Mouse (Mus musculus) limb, embryonic 13.5 days (tissue): ENCODE data around the gene Stat5b. TPM values are rescaled to one million over a fixed set of nuclear protein-coding genes. Genes with fewer than 3 reads are reported as not detected.

ENCODE experiments used
- ATAC-seq: fragments of 200-750 bp; cut with Nextera tagmentation; 2 replicates; pipeline ENCODE4 v1.8.0; 2017; ENCODE audit warnings: low read depth, moderate number of reproducible peaks, moderate TSS enrichment; ENCODE audit not compliant: low FRiP score
- H3K27ac ChIP-seq: fragments of 300-500 bp; sonication (generic); 2 replicates; pipeline ENCODE4 v1.5.1; 2015; ENCODE audit warnings: inconsistent platforms, mild to moderate bottlenecking, moderate library complexity
- H3K27me3 ChIP-seq: fragments of 300-500 bp; sonication (generic); 2 replicates; pipeline ENCODE4 v1.6.1; 2015; ENCODE audit warnings: mild to moderate bottlenecking, inconsistent platforms
- H3K36me3 ChIP-seq: fragments of 300-500 bp; sonication (generic); 2 replicates; pipeline ENCODE4 v1.6.1; 2015; ENCODE audit warnings: inconsistent platforms, mild to moderate bottlenecking, moderate library complexity
- H3K4me1 ChIP-seq: fragments of 300-500 bp; sonication (generic); 2 replicates; pipeline ENCODE4 v1.6.1; 2015; ENCODE audit warnings: inconsistent platforms
- H3K4me2 ChIP-seq: fragments of 300-500 bp; sonication (generic); replicated peaks from 2 replicates; pipeline ENCODE4 v1.6.1; 2015; ENCODE audit warnings: inconsistent platforms, mild to moderate bottlenecking, moderate library complexity
- H3K4me3 ChIP-seq: fragments of 300-500 bp; sonication (generic); 2 replicates; pipeline ENCODE4 v1.5.1; 2015; ENCODE audit warnings: moderate library complexity, mild to moderate bottlenecking, inconsistent platforms
- H3K9ac ChIP-seq: fragments of 300-500 bp; sonication (generic); 2 replicates; pipeline ENCODE4 v1.6.1; 2015; ENCODE audit warnings: mild to moderate bottlenecking, inconsistent platforms
- H3K9me3 ChIP-seq: fragments of 300-500 bp; sonication (generic); 2 replicates; pipeline ENCODE4 v1.6.1; 2016; ENCODE audit warnings: inconsistent platforms
- WGBS: fragments of 180-500 bp; shearing (Covaris S2); methylation state at CpG from one replicate; pipeline ENCODE4 v1.1.7; 2015; 5-methylcytosine and 5-hydroxymethylcytosine counted together
- polyA plus RNA-seq: library from polyadenylated mRNA; unstranded; fragments of >200 nt; fragmentation: Nextera tagmentation; extraction: Ambion mirVana; gene quantifications from 2 replicates; pipeline ENCODE4 v1.2.1, GENCODE M21; 2015

The Stat5b gene
- polyA plus RNA-seq, 1 experiment from 2014 or later, result 19.8 TPM

- Histone ChIP-seq H3K4me1 (peaks cover 3% of the 10 kb centered on the region), H3K27me3 (peaks cover 73% of the 10 kb centered on the region), H3K4me3 (no peak overlapping the region), H3K27ac (no peak overlapping the region), H3K9me3 (no peaks in the 10 kb centered on the region), H3K4me2 (no peak overlapping the region), H3K36me3 (no peaks in the 10 kb centered on the region), H3K9ac (no peak overlapping the region)
- 89% methylated on average over 12 of the region's 12 CpGs for WGBS
- ATAC-seq, result no peak
These were observed 96.4 kb downstream of the Stat5b start for GRCm38 (mm10) chr11:100754021-100754692.

DNA sequence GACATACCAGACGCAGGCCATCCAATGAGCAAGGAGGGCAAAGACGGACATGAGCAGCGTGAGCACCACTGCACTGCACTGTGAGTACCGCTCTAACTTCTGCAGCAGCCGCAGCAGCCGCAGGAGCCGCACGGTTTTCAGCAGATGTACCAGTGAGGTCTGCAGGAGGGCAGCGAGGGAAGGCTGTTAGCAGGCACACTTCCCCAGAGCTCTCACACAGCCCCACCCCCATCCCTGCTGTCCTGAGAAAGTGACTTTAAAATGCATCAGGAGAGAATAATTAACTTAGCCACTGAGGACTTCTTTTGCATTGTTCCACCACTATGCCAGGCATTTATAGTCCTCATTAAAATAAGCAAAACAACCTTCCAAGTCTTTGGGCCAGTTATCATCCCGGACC, 98.2 kb downstream of the Stat5b start:
- Histone ChIP-seq H3K9ac (peak overlapping the region; percentile 25; the same call in 1 of the 2 replicates), H3K4me3 (no peak overlapping the region), H3K27ac (no peak overlapping the region), H3K9me3 (no peaks in the 10 kb centered on the region), H3K4me2 (no peak overlapping the region), H3K4me1 (no peaks in the 10 kb centered on the region), H3K36me3 (no peaks in the 10 kb centered on the region), H3K27me3 (peaks cover 72% of the 10 kb centered on the region)
- no peak for ATAC-seq
- WGBS, result 34% methylated on average over 10 of the region's 10 CpGs

DNA sequence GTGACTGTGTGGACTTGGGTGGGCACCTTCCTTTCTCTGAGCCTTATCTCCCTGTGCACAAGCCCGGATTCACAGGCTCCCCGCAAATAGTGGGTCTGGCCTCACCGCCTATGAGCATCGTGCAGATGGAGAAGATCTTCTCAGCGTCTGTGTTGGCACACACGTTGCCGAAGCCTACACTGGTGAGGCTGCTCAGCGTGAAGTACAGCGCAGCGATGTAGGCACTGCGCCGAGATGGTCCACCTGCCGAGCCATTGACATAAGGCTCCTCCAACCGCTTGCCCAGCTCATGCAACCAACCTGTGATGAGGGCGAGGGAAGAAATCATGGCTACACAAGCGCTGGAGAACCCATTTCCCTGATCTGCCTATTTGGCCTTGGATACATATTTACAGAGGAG, 100.4 kb downstream of the Stat5b start:
- no peak overlapping the region for H3K27ac ChIP-seq
- H3K36me3 ChIP-seq, result no peaks in the 10 kb centered on the region
- no peak overlapping the region for H3K4me2 ChIP-seq
- no peak overlapping the region for H3K4me3 ChIP-seq
- H3K9ac ChIP-seq, result no peak overlapping the region
- peaks cover 71% of the 10 kb centered on the region for H3K27me3 ChIP-seq
- no peaks in the 10 kb centered on the region for H3K4me1 ChIP-seq
- WGBS, result 88% methylated on average over 16 of the region's 16 CpGs
- no peak for ATAC-seq
- H3K9me3 ChIP-seq, result no peaks in the 10 kb centered on the region

GRCm38 (mm10) chr11:100749469-100749868, 101.1 kb downstream of the Stat5b start:
- no peaks in the 10 kb centered on the region for H3K9me3 ChIP-seq
- no peaks in the 10 kb centered on the region for H3K36me3 ChIP-seq
- WGBS, result 42% methylated on average over 25 of the region's 25 CpGs
- no peak overlapping the region for H3K27ac ChIP-seq
- no peak overlapping the region for H3K4me3 ChIP-seq
- ATAC-seq, result no peak
- H3K27me3 ChIP-seq, result peaks cover 65% of the 10 kb centered on the region
- no peak overlapping the region for H3K9ac ChIP-seq
- no peaks in the 10 kb centered on the region for H3K4me1 ChIP-seq
- H3K4me2 ChIP-seq, result no peak overlapping the region

DNA sequence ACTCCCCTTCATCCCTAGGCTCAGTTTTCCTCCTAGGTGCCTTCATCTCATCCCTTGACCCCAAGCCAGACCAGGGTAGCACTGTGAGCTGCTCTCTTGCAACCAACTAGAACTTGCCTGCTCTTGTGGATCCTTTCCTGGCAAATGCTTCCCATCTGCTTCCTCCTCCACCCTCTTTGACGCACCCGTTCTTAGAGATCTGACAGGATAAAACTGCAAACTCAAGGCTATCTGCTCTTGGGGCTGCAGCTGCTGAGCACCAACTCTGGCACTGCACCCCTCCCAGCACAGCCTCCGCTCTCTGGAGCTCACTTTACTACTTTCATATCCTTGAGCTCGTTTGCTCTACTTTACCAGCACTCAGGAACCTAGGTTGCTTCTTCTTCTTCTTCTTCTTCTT, 101.9 kb downstream of the Stat5b start:
- WGBS, result 68% methylated on average over 4 of the region's 4 CpGs

DNA sequence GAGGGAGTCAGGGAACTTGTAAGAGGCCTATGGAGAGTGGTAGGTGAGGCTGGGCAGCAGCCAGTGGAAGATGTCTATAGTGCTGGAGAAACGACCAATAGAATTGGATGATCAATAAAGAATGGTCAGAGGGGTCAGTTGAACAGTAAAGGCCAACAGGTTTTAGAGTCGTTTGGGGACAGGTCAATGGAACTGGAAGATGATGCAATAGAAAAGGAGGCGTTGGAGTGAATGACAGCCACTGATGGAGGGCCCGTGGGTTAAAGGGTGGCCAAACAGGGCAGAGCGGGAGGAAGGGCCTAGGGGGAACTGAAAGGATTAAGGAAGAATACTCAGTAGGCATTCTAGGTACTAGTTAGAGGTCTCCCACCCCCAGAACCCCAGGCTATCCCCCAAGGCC, 103.4 kb downstream of the Stat5b start:
- ATAC-seq, result no peak
- whole genome bisulfite sequencing, result 69% methylated on average over 5 of the region's 5 CpGs
- Histone ChIP-seq H3K4me1 (no peaks in the 10 kb centered on the region), H3K9ac (no peak overlapping the region), H3K36me3 (no peaks in the 10 kb centered on the region), H3K27ac (no peak overlapping the region), H3K4me2 (no peak overlapping the region), H3K27me3 (peaks cover 49% of the 10 kb centered on the region), H3K9me3 (no peaks in the 10 kb centered on the region), H3K4me3 (no peak overlapping the region)

More for the DNA sequence above, 101.9 kb downstream of the Stat5b start:
- H3K36me3 ChIP-seq, result no peaks in the 10 kb centered on the region
- no peaks in the 10 kb centered on the region for H3K4me1 ChIP-seq
- no peak overlapping the region for H3K27ac ChIP-seq
- H3K4me3 ChIP-seq, result no peak overlapping the region
- ATAC-seq, result no peak
- peaks cover 60% of the 10 kb centered on the region for H3K27me3 ChIP-seq
- no peak overlapping the region for H3K9ac ChIP-seq
- no peak overlapping the region for H3K4me2 ChIP-seq
- no peaks in the 10 kb centered on the region for H3K9me3 ChIP-seq

GRCm38 (mm10) chr11:100746546-100746945, 104.0 kb downstream of the Stat5b start:
- H3K4me2 ChIP-seq, result no peak overlapping the region
- no peak overlapping the region for H3K4me3 ChIP-seq
- WGBS, result 71% methylated on average over 10 of the region's 10 CpGs
- H3K27me3 ChIP-seq, result peaks cover 44% of the 10 kb centered on the region
- H3K27ac ChIP-seq, result no peak overlapping the region
- no peaks in the 10 kb centered on the region for H3K9me3 ChIP-seq
- no peak for ATAC-seq
- no peak overlapping the region for H3K9ac ChIP-seq
- no peaks in the 10 kb centered on the region for H3K36me3 ChIP-seq
- no peaks in the 10 kb centered on the region for H3K4me1 ChIP-seq

- Histone ChIP-seq H3K9ac (no peak overlapping the region), H3K4me2 (no peak overlapping the region), H3K4me1 (no peaks in the 10 kb centered on the region), H3K4me3 (no peak overlapping the region), H3K27ac (no peak overlapping the region), H3K36me3 (no peaks in the 10 kb centered on the region), H3K27me3 (peaks cover 42% of the 10 kb centered on the region), H3K9me3 (no peaks in the 10 kb centered on the region)
- ATAC-seq, result no peak
- WGBS, result 14% methylated on average over 6 of the region's 6 CpGs
These were observed 105.4 kb downstream of the Stat5b start for GRCm38 (mm10) chr11:100745085-100745484.

- H3K36me3 ChIP-seq, result no peaks in the 10 kb centered on the region
- H3K4me3 ChIP-seq, result no peak overlapping the region
- 78% methylated on average over 6 of the region's 6 CpGs for WGBS
- peaks cover 14% of the 10 kb centered on the region for H3K4me1 ChIP-seq
- H3K27ac ChIP-seq, result no peak overlapping the region
- no peaks in the 10 kb centered on the region for H3K9me3 ChIP-seq
- no peak overlapping the region for H3K4me2 ChIP-seq
- H3K27me3 ChIP-seq, result peaks cover 6% of the 10 kb centered on the region; the same call in 1 of the 2 replicates
- no peak overlapping the region for H3K9ac ChIP-seq
- ATAC-seq, result no peak
These were observed 109.2 kb downstream of the Stat5b start for GRCm38 (mm10) chr11:100741348-100741747.

DNA sequence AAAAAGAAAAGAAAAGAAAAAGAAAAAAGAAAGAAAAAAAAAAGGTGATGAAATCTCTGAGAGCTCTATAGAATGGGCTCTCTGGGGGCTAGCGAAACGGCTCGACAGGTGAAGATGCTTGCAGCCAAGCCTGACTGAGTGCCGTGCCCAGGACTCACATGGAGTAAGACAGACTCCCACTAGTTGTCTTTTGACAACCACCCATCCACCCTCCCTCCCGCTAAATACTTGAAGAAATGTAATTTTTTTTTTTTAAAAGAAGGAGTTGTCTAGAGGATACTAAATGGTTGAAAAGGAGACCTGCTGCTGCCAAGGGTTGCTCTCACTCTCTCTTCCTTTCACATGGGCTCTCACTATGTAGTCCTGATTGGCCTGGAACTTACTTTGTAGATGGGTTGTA, 111.8 kb downstream of the Stat5b start:
- Histone ChIP-seq H3K36me3 (0 out of 2 replicates have a peak, but pooled peaks cover 6% of the 10 kb centered on the region), H3K9ac (peak overlapping the region; percentile 64), H3K9me3 (no peaks in the 10 kb centered on the region), H3K4me1 (peaks cover 20% of the 10 kb centered on the region), H3K4me3 (peak overlapping the region; percentile 90), H3K27me3 (peaks cover 5% of the 10 kb centered on the region; the same call in 1 of the 2 replicates), H3K27ac (no peak overlapping the region), H3K4me2 (peak overlapping the region; percentile 66)
- 27% methylated on average over 5 of the region's 5 CpGs for WGBS
- ATAC-seq, result no peak

DNA sequence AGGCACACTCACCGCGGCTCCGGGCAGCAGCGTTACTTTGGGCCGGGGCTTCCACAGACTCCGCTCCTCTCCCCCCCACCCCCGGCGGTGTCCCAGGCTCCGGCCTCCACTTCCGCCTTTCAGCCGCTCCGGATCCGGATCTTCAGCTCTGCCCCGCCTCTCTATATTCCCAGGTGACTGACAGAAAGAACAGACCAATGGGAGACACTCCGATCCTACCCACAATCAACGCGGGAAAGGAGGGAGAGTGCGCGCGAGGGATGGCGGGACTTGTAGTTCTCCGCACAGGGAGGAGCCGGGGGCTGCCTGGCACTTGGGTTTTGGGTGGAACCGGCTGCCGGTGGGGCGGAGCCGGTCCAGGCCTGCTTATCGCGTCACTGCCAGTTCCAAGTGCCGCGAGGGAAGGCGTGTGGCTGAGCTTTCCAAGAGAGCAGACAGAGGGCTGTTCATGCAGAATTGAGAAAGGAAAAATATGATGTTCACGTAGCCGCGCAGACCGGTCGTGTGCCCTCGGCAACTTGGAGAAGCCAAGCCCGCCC, 112.4 kb downstream of the Stat5b start, which contains the start of gene Rab5c:
Rab5c (minus strand) TSS at position 150 of the 539 bp plus-strand sequence.
- Histone ChIP-seq H3K27me3 (peaks cover 5% of the 10 kb centered on the region; the same call in 1 of the 2 replicates), H3K27ac (peak within 1 kb of the TSS; percentile 44; the same call in 1 of the 2 replicates)

DNA sequence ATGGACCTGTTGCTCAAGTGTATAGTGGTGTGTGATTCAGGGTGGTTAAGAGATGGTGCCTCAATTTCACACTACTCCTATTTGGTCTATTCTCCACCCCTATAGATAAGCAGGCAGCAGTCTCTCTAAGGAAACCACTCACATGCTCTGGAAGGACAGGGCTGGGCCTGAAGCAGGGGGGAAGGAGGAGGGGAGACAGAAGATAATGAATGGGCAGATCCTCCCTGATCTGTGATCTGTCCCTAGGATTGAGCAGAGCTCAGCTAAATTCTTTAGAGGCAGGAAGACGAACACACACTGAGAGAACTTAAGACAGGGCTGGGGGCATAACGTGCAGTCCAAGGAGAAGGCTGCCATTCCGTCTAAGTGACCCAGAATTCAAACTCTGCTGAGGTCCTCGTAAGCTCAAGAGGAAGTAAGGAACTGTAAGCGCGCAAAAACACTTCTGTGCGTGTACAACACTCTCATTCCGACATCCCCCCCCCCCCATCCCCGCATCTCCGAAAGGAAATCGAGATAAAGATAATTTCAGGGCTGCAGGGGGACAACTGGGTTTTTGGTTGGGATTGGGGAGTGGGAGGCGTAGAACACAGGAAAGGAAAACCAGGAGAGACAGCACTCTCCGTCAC, 113.3 kb downstream of the Stat5b start:
- Histone ChIP-seq H3K36me3 (peaks cover 18% of the 10 kb centered on the region), H3K27me3 (peaks cover 5% of the 10 kb centered on the region; the same call in 1 of the 2 replicates), H3K4me2 (peak overlapping the region; percentile 89), H3K27ac (no peak overlapping the region), H3K9me3 (no peaks in the 10 kb centered on the region), H3K4me1 (peaks cover 20% of the 10 kb centered on the region), H3K9ac (peak overlapping the region; percentile 91), H3K4me3 (peak overlapping the region; percentile 90)
- no peak for ATAC-seq
- 2% methylated on average over 13 of the region's 13 CpGs for WGBS

More for the DNA sequence above, 112.4 kb downstream of the Stat5b start, which contains the start of gene Rab5c:
- Histone ChIP-seq H3K4me1 (peaks cover 20% of the 10 kb centered on the region), H3K36me3 (peaks cover 8% of the 10 kb centered on the region), H3K9ac (peak within 1 kb of the TSS; percentile 91), H3K4me2 (peak within 1 kb of the TSS; percentile 89), H3K4me3 (peak within 1 kb of the TSS; percentile 90), H3K9me3 (no peaks in the 10 kb centered on the region)
- WGBS, result under 1% methylated on average over 36 of the region's 39 CpGs
- peak; percentile 100 for ATAC-seq
